Mouse (Mus musculus) MEL (cell line): ENCODE results near the gene Apex2. TPM values are rescaled to one million over a fixed set of nuclear protein-coding genes. Genes with fewer than 3 reads are reported as not detected.

Source experiments
- DNase-seq: peaks from one replicate; pipeline ENCODE4 v3.0.0; 2011; ENCODE audit warnings: low read depth, low spot score
- H3K27ac ChIP-seq: 2 replicates; pipeline ENCODE4 v1.5.1; 2012; ENCODE audit warnings: low read depth, mild to moderate bottlenecking, control low read depth, low read length, moderate library complexity; ENCODE audit not compliant: control insufficient read depth
- H3K27me3 ChIP-seq, 2 experiments: fragments of 150-350 bp in 1 of 2; sonication (generic) in 1 of 2; 2 replicates each; pipeline ENCODE4 v1.6.1; 2012; ENCODE audit warnings: low read length in 2 of 2, mild to moderate bottlenecking in 2 of 2, improper control_type of control experiment in 1 of 2, moderate library complexity in 1 of 2; ENCODE audit not compliant: insufficient read depth in 2 of 2, control insufficient read depth in 1 of 2
- H3K36me3 ChIP-seq, 2 experiments: 2 replicates each; pipeline ENCODE4 v1.6.1; 2012 to 2014; ENCODE audit warnings: low read length in 2 of 2, improper control_type of control experiment in 1 of 2, inconsistent platforms in 1 of 2, mild to moderate bottlenecking in 1 of 2; ENCODE audit not compliant: insufficient read depth in 2 of 2, control insufficient read depth in 1 of 2
- H3K4me1 ChIP-seq, 2 experiments: fragments of 150-350 bp in 1 of 2; sonication (generic) in 1 of 2; 2 replicates each; pipeline ENCODE4 v1.6.1; 2012; ENCODE audit warnings: low read length in 2 of 2, improper control_type of control experiment in 1 of 2, mild to moderate bottlenecking in 1 of 2; ENCODE audit not compliant: insufficient read depth in 2 of 2, control insufficient read depth in 1 of 2
- H3K4me3 ChIP-seq, 2 experiments: fragments of 150-350 bp in 1 of 2; sonication (generic) in 1 of 2; 2 replicates each; pipeline ENCODE4 v1.5.1; 2012; ENCODE audit warnings: low read depth in 2 of 2, low read length in 2 of 2, mild to moderate bottlenecking in 2 of 2, moderate library complexity in 2 of 2, control low read depth in 1 of 2, improper control_type of control experiment in 1 of 2; ENCODE audit not compliant: control insufficient read depth in 1 of 2, insufficient read depth in 1 of 2
- H3K79me2 ChIP-seq: 2 replicates; pipeline ENCODE4 v1.6.1; 2012; ENCODE audit warnings: mild to moderate bottlenecking, low read length, moderate library complexity; ENCODE audit not compliant: control insufficient read depth, poor library complexity, insufficient read depth
- H3K9ac ChIP-seq: 2 replicates; pipeline ENCODE4 v1.6.1; 2012; ENCODE audit warnings: low read depth, mild to moderate bottlenecking, control low read depth, low read length, moderate library complexity; ENCODE audit not compliant: control insufficient read depth, poor library complexity, severe bottlenecking
- H3K9me3 ChIP-seq: fragments of 150-350 bp; sonication (generic); replicated peaks from 2 replicates; pipeline ENCODE4 v1.6.1; 2012; ENCODE audit warnings: mild to moderate bottlenecking, low read length, improper control_type of control experiment, moderate library complexity; ENCODE audit not compliant: insufficient read depth
- BHLHE40 ChIP-seq: IDR thresholded peaks from 2 replicates; pipeline ENCODE4 v1.6.1; 2012; ENCODE audit warnings: low read depth, mild to moderate bottlenecking, inconsistent platforms, low read length, improper control_type of control experiment, borderline replicate concordance
- CHD2 ChIP-seq: IDR thresholded peaks from 2 replicates; pipeline ENCODE4 v1.6.1; 2011; ENCODE audit warnings: low read length, improper control_type of control experiment
- E2F4 ChIP-seq: IDR thresholded peaks from 2 replicates; pipeline ENCODE4 v1.6.1; 2011; ENCODE audit warnings: low read depth, low read length, improper control_type of control experiment, borderline replicate concordance
- EP300 ChIP-seq, 2 experiments: IDR thresholded peaks; 2 replicates each; pipeline ENCODE4 v1.6.1; 2011; ENCODE audit warnings: improper control_type of control experiment in 2 of 2, low read length in 2 of 2, low read depth in 1 of 2, mild to moderate bottlenecking in 1 of 2
- ETS1 ChIP-seq: IDR thresholded peaks from 2 replicates; pipeline ENCODE4 v1.6.1; 2012; ENCODE audit warnings: low read depth, mild to moderate bottlenecking, inconsistent platforms, low read length, improper control_type of control experiment, moderate library complexity
- GATA1 ChIP-seq: IDR thresholded peaks from 2 replicates; pipeline ENCODE4 v1.6.1; 2011; ENCODE audit warnings: low read depth, low read length, improper control_type of control experiment
- JUND ChIP-seq: IDR thresholded peaks from 2 replicates; pipeline ENCODE4 v1.6.1; 2011; ENCODE audit warnings: low read depth, mild to moderate bottlenecking, improper control_type of control experiment, low read length
- MAX ChIP-seq: IDR thresholded peaks from 2 replicates; pipeline ENCODE4 v1.6.1; 2011; ENCODE audit warnings: low read length, improper control_type of control experiment
- MAZ ChIP-seq: IDR thresholded peaks from 2 replicates; pipeline ENCODE4 v1.6.1; 2012; ENCODE audit warnings: low read depth, mild to moderate bottlenecking, inconsistent platforms, low read length, improper control_type of control experiment
- MEF2A ChIP-seq: IDR thresholded peaks from 2 replicates; pipeline ENCODE4 v1.6.1; 2014; ENCODE audit warnings: low read depth, mild to moderate bottlenecking, inconsistent platforms, low read length, improper control_type of control experiment; ENCODE audit not compliant: poor library complexity, insufficient replicate concordance, severe bottlenecking; ENCODE audit errors: extremely low read depth
- MXI1 ChIP-seq: IDR thresholded peaks from 2 replicates; pipeline ENCODE4 v1.6.1; 2011; ENCODE audit warnings: mild to moderate bottlenecking, low read depth, low read length, improper control_type of control experiment
- MYC ChIP-seq: IDR thresholded peaks from 2 replicates; pipeline ENCODE4 v1.6.1; 2011; ENCODE audit warnings: low read depth, mild to moderate bottlenecking, low read length, improper control_type of control experiment, moderate library complexity
- POLR2A ChIP-seq, 2 experiments: IDR thresholded peaks; 2 replicates each; pipeline ENCODE4 v1.6.1; 2011 to 2012; ENCODE audit warnings: low read length in 2 of 2, mild to moderate bottlenecking in 2 of 2, control low read depth in 1 of 2, improper control_type of control experiment in 1 of 2, low read depth in 1 of 2, moderate library complexity in 1 of 2; ENCODE audit not compliant: control insufficient read depth in 1 of 2, insufficient read depth in 1 of 2, poor library complexity in 1 of 2
- RCOR1 ChIP-seq: IDR thresholded peaks from 2 replicates; pipeline ENCODE4 v1.6.1; 2012; ENCODE audit warnings: low read depth, mild to moderate bottlenecking, inconsistent platforms, low read length, improper control_type of control experiment
- SIN3A ChIP-seq: IDR thresholded peaks from 2 replicates; pipeline ENCODE4 v1.6.1; 2012; ENCODE audit warnings: low read length, improper control_type of control experiment, inconsistent platforms
- TAL1 ChIP-seq: IDR thresholded peaks from 2 replicates; pipeline ENCODE4 v1.6.1; 2012; ENCODE audit warnings: mild to moderate bottlenecking, inconsistent platforms, low read length, moderate library complexity, mixed read lengths
- TCF12 ChIP-seq: IDR thresholded peaks from 2 replicates; pipeline ENCODE4 v1.6.1; 2014; ENCODE audit warnings: low read depth, mild to moderate bottlenecking, inconsistent platforms, low read length, improper control_type of control experiment, moderate library complexity
- USF1 ChIP-seq: IDR thresholded peaks from 2 replicates; pipeline ENCODE4 v1.6.1; 2014; ENCODE audit warnings: low read depth, mild to moderate bottlenecking, inconsistent platforms, low read length, improper control_type of control experiment, moderate library complexity
- ZC3H11A ChIP-seq: IDR thresholded peaks from 2 replicates; pipeline ENCODE4 v1.6.1; 2012; ENCODE audit warnings: low read depth, mild to moderate bottlenecking, inconsistent platforms, low read length, improper control_type of control experiment
- ZNF384 ChIP-seq: IDR thresholded peaks from 2 replicates; pipeline ENCODE4 v1.6.1; 2012; ENCODE audit warnings: low read depth, mild to moderate bottlenecking, inconsistent platforms, low read length, improper control_type of control experiment
- polyA plus RNA-seq, 2 experiments: library from polyadenylated mRNA; stranded (reverse) in 1 of 2; unstranded in 1 of 2; fragments of >175 nt in 1 of 2; fragments of >200 nt in 1 of 2; gene quantifications; 2 replicates each; pipeline versions ENCODE4 v1.2.1 to v1.2.4; 2012; ENCODE audit warnings: low replicate concordance in 2 of 2, low read depth in 1 of 2; ENCODE audit not compliant: insufficient read length in 2 of 2, insufficient read depth in 1 of 2, missing spikeins in 1 of 2
- total RNA-seq: library from RNA; depleted of rRNA; stranded (reverse); fragments of 300-350 nt; gene quantifications from 2 replicates; pipeline ENCODE4 v1.2.3, GENCODE M21; 2012

Gene Apex2
- total and polyA plus RNA-seq, 3 experiments = 11.5 to 23.4 TPM; not detected in 1

DNA sequence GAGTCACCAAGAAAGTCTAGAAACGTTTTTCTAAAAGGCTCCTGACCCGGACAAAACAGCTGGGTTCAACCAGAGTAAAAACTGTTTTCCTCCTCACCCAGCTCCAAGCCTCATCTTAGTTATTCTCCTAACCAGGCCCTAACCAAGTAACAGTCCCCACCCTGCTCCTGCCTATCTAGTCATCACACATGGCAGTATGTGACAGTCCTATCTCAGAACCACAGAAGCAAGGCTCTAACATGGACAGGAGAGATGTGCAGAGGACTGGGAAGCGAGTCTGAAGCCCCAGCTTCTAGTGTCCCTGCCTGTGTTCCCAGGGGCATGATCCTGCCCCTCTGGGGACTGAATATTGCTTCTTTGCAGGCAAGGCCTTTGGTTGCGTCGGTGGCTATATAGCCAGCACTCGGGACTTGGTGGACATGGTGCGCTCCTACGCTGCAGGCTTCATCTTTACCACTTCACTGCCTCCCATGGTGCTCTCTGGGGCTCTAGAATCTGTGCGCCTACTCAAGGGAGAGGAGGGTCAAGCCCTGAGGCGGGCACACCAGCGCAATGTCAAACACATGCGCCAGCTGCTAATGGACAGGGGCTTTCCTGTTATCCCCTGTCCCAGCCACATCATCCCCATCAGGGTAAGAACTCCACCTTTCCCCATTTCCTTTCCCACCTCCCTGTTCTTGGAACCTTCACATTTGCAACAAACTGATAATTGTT is 24.9 kb downstream of the Apex2 start:
- no peaks in the 10 kb centered on the region for H3K79me2 ChIP-seq
- H3K9me3 ChIP-seq = no peaks in the 10 kb centered on the region
- peak; percentile 87 for DNase-seq
- H3K4me3 ChIP-seq = no peak overlapping the region
- H3K36me3 ChIP-seq = peaks cover 0 to 24% of the 10 kb centered on the region in 2 experiments; a peak in 2 of 4 replicates
- H3K4me1 ChIP-seq = peaks cover 16 to 26% of the 10 kb centered on the region in 2 experiments
- peak; percentile 92 to 97 for TF ChIP-seq EP300 (IDR thresholded peaks at IDR 0.05; ENCODE audit: low read depth in 1 of 2, low read length in 2 of 2)
- peak; percentile 97 for TF ChIP-seq TCF12
- TF ChIP-seq MAZ = 0 out of 2 replicates have a peak, but pooled peaks have one; percentile 27
- peak; percentile 92 for TF ChIP-seq GATA1
- TF ChIP-seq SIN3A = peak; percentile 34; the same call in 1 of the 2 replicates
- TF ChIP-seq TAL1 = peak; percentile 97
- TF ChIP-seq ETS1 = peak; percentile 82
- TF ChIP-seq ZC3H11A = no peak
- TF ChIP-seq RCOR1 = peak; percentile 82
- TF ChIP-seq BHLHE40 = no peak
- peak; percentile 29; the same call in 1 of the 2 replicates for TF ChIP-seq MXI1
- no peak for TF ChIP-seq POLR2A (IDR thresholded peaks at IDR 0.05; ENCODE audit: control insufficient read depth in 1 of 2, insufficient read depth in 1 of 2, low read depth in 1 of 2, low read length in 2 of 2, poor library complexity in 1 of 2)
- no peak for TF ChIP-seq CHD2
- TF ChIP-seq ZNF384 = no peak
- no peak overlapping the region for H3K9ac ChIP-seq
- no peaks in the 10 kb centered on the region for H3K27me3 ChIP-seq
- peak overlapping the region; percentile 50 for H3K27ac ChIP-seq

DNA sequence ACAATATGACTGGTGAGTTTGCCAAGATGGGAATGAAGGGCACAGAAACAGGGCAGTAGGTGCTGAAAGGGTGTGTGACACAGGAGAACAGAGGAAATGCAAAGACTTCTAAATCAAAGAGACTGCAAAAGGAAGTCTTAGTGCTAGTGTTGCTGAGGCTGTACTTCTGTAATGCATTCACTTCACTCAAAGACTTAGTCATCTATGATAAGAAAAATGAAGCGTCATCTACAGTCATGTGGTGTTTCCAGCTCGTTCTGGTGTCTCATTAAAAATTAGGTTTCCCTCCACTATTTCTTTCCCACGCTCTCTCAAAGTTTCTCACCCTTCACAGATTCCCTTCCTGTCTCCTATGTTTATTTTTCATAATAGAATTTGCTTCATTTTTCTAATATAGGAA is 35.6 kb downstream of the Apex2 start:
- H3K27me3 ChIP-seq = no peaks in the 10 kb centered on the region
- H3K9ac ChIP-seq = no peak overlapping the region
- no peak overlapping the region for H3K27ac ChIP-seq
- H3K4me3 ChIP-seq = no peak overlapping the region
- no peaks in the 10 kb centered on the region for H3K9me3 ChIP-seq
- no peak for TF ChIP-seq JUND
- TF ChIP-seq USF1 = peak; percentile 70
- TF ChIP-seq MYC = no peak
- TF ChIP-seq ETS1 = peak; percentile 82
- 0 out of 2 replicates have a peak, but pooled peaks have one; percentile 42 for TF ChIP-seq MAX
- TF ChIP-seq EP300 (IDR thresholded peaks at IDR 0.05; ENCODE audit: low read depth in 1 of 2, low read length in 2 of 2) = peak; percentile 32 to 51
- TF ChIP-seq GATA1 = peak; percentile 58
- no peak for TF ChIP-seq MEF2A
- no peak for TF ChIP-seq E2F4
- TF ChIP-seq, all 39 proteins: peak for 5
- H3K4me1 ChIP-seq = peaks cover 26 to 38% of the 10 kb centered on the region in 2 experiments
- no peaks in the 10 kb centered on the region for H3K79me2 ChIP-seq
- peaks cover 1 to 55% of the 10 kb centered on the region in 2 experiments; a peak in 3 of 4 replicates for H3K36me3 ChIP-seq
- DNase-seq = peak; percentile 62
